Mouse (Mus musculus) ES-Bruce4 (cell line): ENCODE results near the gene Slc2a1.

Experiments
- CTCF ChIP-seq: IDR thresholded peaks from one replicate; pipeline ENCODE4 v1.8.1; 2011; ENCODE audit warnings: low read depth, low read length
- EP300 ChIP-seq: IDR thresholded peaks from 2 replicates; pipeline ENCODE4 v1.6.1; 2011; ENCODE audit warnings: low read depth, low read length; ENCODE audit not compliant: insufficient read depth
- POLR2A ChIP-seq: IDR thresholded peaks from one replicate; pipeline ENCODE4 v1.8.1; 2011; ENCODE audit warnings: low read length; ENCODE audit not compliant: insufficient read depth

- TF ChIP-seq POLR2A: no peak
- TF ChIP-seq EP300: no peak
- no peak for TF ChIP-seq CTCF
Measured at GRCm38 (mm10) chr4:119178331-119178730, 69.8 kb downstream of the Slc2a1 start.
